Mouse (Mus musculus) E14TG2a.4 (cell line): ENCODE data around the gene Trio.

Experiments used
- H3K27me3 ChIP-seq: 2 replicates; pipeline ENCODE4 v1.6.1; 2014; ENCODE audit warnings: low read length, control low read depth; ENCODE audit not compliant: insufficient read depth
- H3K36me3 ChIP-seq: 2 replicates; pipeline ENCODE4 v1.6.1; 2014; ENCODE audit warnings: low read length, control low read depth; ENCODE audit not compliant: insufficient read depth
- H3K4me1 ChIP-seq: replicated peaks from 2 replicates; pipeline ENCODE4 v1.6.1; 2014; ENCODE audit warnings: low read depth, low read length, control low read depth
- H3K4me3 ChIP-seq: replicated peaks from 2 replicates; pipeline ENCODE4 v1.5.1; 2014; ENCODE audit warnings: mild to moderate bottlenecking, low read length
- H3K9me3 ChIP-seq: 2 replicates; pipeline ENCODE4 v1.6.1; 2014; ENCODE audit warnings: low read length, control low read depth
- CTCF ChIP-seq: conservative IDR thresholded peaks from 2 replicates; pipeline ENCODE4 v1.5.1; 2014; ENCODE audit warnings: low read length
- NANOG ChIP-seq: IDR thresholded peaks from 2 replicates; pipeline ENCODE4 v1.6.1; 2014; ENCODE audit warnings: borderline replicate concordance, low read length, mixed read lengths
- POU5F1 ChIP-seq: IDR thresholded peaks from 2 replicates; pipeline ENCODE4 v1.6.1; 2014; ENCODE audit warnings: low read length, borderline replicate concordance

The Trio gene

DNA sequence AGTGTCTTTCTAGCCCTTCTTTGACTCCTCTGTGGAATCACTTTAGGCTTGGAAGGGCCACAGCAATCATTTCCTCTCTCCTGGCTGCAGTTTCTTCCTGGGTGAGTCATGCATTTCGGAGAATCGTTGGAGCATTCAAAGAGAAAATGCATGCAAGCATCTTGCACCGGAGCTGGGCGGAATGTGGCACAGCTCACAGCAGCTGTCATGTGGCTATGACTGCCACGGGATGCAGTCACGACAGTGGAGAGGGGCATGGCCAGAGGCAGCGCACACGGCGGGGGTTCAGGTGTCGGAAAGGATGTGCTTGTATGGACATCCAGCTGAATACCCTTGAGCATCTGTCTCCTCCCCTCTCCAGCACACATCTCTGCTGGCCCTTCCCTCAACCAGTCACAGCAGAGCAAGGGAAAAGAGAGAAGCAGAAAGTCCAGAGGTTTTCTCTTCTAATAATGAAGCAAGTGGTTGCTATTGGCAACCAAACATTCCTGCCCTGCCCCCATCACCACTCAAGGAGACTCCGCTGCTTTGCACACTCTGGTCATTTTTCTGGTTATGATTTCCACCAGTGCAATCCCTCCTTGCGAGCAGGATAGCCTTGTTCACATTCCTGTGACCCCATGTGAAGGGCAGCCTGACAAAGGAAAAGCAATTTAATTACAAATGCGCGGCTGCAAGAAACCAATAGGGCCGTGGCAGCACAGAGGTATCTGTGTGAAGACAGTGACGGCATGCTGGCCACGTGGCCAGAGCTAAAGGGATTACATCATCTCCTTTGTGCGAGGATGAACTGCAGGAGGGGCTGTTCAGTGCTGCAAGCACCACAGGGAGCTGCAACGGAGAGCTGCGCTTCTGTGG is 88.4 kb downstream of the Trio start:
- no peaks in the 10 kb centered on the region for H3K36me3 ChIP-seq
- peak overlapping the region; percentile 24 for H3K4me3 ChIP-seq
- peaks cover 50% of the 10 kb centered on the region for H3K27me3 ChIP-seq
- H3K4me1 ChIP-seq = peaks cover 55% of the 10 kb centered on the region
- TF ChIP-seq NANOG (no peak), POU5F1 (no peak), CTCF (no peak)
- no peaks in the 10 kb centered on the region for H3K9me3 ChIP-seq

GRCm38 (mm10) chr15:27935772-27936746 is 89.6 kb downstream of the Trio start:
- Histone ChIP-seq H3K36me3 (no peaks in the 10 kb centered on the region), H3K9me3 (no peaks in the 10 kb centered on the region), H3K4me1 (peaks cover 63% of the 10 kb centered on the region), H3K4me3 (no peak overlapping the region), H3K27me3 (peaks cover 51% of the 10 kb centered on the region)
- TF ChIP-seq CTCF (no peak), POU5F1 (no peak), NANOG (no peak)

DNA sequence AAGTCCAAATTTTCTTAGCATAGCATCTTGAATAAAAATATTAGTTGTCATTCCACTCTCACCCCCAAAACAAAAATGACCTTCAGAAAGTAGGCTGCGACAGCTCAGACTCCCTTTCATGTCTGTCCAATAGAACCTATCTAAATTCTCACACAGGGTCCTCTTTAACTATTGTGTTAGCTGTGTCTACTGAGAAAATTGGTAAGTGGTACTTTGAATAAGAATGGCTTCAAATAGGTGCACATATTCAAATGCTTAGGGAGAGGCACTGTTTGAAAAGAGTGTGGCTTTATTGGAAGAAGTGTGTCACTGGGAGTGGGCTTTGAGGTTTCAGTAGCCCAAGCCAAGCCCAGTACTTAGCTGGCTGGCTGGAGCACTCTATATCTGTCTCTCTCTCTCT is 92.4 kb downstream of the Trio start:
- H3K4me1 ChIP-seq = peaks cover 57% of the 10 kb centered on the region
- H3K27me3 ChIP-seq = peaks cover 54% of the 10 kb centered on the region
- H3K9me3 ChIP-seq = no peaks in the 10 kb centered on the region
- TF ChIP-seq NANOG = peak; percentile 65; the same call in 1 of the 2 replicates
- TF ChIP-seq CTCF = no peak
- no peak for TF ChIP-seq POU5F1
- no peaks in the 10 kb centered on the region for H3K36me3 ChIP-seq
- no peak overlapping the region for H3K4me3 ChIP-seq

- Histone ChIP-seq H3K4me3 (no peak overlapping the region), H3K4me1 (peaks cover 46% of the 10 kb centered on the region), H3K36me3 (no peaks in the 10 kb centered on the region), H3K9me3 (no peaks in the 10 kb centered on the region), H3K27me3 (peaks cover 50% of the 10 kb centered on the region)
- TF ChIP-seq NANOG (no peak), CTCF (no peak), POU5F1 (no peak)
Observed at GRCm38 (mm10) chr15:27931891-27932290, 93.8 kb downstream of the Trio start.

DNA sequence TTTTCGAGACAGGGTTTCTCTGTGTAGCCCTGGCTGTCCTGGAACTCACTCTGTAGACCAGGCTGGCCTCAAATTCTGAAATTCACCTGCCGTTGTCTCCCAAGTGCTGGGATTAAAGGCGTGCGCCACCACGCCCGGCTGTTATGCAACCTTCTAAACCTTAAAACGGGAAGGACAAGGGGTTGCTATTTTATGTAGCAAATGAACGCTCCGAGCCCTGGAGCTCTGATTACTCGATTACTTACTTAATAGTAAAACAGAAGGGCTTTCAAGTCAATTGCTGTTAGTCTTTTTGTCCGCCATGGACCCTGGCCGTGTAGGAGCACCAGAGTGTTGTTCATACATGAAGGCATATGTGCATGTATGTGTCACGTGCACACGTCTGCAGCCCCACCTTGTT is 94.2 kb downstream of the Trio start:
- Histone ChIP-seq H3K4me1 (peaks cover 43% of the 10 kb centered on the region), H3K9me3 (no peaks in the 10 kb centered on the region), H3K27me3 (peaks cover 48% of the 10 kb centered on the region), H3K36me3 (no peaks in the 10 kb centered on the region), H3K4me3 (0 out of 2 replicates have a peak overlapping the region, but pooled peaks have one; percentile 13)
- TF ChIP-seq NANOG (no peak), POU5F1 (no peak), CTCF (no peak)

GRCm38 (mm10) chr15:27927614-27928013 is 98.0 kb downstream of the Trio start:
- H3K4me1 ChIP-seq = peaks cover 34% of the 10 kb centered on the region
- no peaks in the 10 kb centered on the region for H3K36me3 ChIP-seq
- no peak for TF ChIP-seq POU5F1
- no peak for TF ChIP-seq NANOG
- no peak for TF ChIP-seq CTCF
- H3K4me3 ChIP-seq = no peak overlapping the region
- peaks cover 58% of the 10 kb centered on the region for H3K27me3 ChIP-seq
- H3K9me3 ChIP-seq = no peaks in the 10 kb centered on the region

GRCm38 (mm10) chr15:27926941-27927340 is 98.7 kb downstream of the Trio start:
- H3K9me3 ChIP-seq = no peaks in the 10 kb centered on the region
- H3K36me3 ChIP-seq = no peaks in the 10 kb centered on the region
- H3K4me3 ChIP-seq = no peak overlapping the region
- peaks cover 34% of the 10 kb centered on the region for H3K4me1 ChIP-seq
- H3K27me3 ChIP-seq = peaks cover 60% of the 10 kb centered on the region
- no peak for TF ChIP-seq POU5F1
- TF ChIP-seq NANOG = no peak
- TF ChIP-seq CTCF = no peak

- Histone ChIP-seq H3K36me3 (no peaks in the 10 kb centered on the region), H3K9me3 (no peaks in the 10 kb centered on the region), H3K4me3 (no peak overlapping the region), H3K27me3 (peaks cover 64% of the 10 kb centered on the region), H3K4me1 (peaks cover 31% of the 10 kb centered on the region)
- TF ChIP-seq POU5F1 (no peak), CTCF (no peak), NANOG (no peak)
Observed at GRCm38 (mm10) chr15:27926450-27926849, 99.2 kb downstream of the Trio start.
